Mouse (Mus musculus) erythroblast, embryonic 14.5 days (primary cell): ENCODE data around the gene Tcf7l1.

Source experiments
- GATA1 ChIP-seq: IDR thresholded peaks from 2 replicates; pipeline ENCODE4 v1.6.1; 2012; ENCODE audit warnings: low read length, inconsistent platforms, mixed read lengths
- TAL1 ChIP-seq: IDR thresholded peaks from 3 replicates; pipeline ENCODE4 v1.6.1; 2012; ENCODE audit warnings: low read length, inconsistent platforms, mixed read lengths

DNA sequence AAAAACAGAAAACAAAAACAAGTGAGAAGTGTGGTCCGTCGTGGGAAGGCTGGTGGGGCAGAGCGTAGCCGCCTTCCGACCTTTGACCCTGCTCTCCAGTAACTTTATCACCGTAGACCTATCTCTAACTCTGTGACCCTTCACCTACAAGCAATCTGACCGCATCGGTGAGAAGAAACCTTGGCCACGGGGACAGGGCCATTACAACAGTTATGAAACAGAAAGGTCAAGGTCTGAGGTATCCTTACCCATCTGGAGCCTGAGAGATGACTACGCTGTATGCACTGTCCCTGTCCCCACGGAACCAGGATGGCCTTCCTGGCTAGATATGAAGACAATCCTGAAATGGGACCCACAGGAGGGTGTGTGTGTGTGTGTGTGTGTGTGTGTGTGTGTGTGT lies 204.9 kb downstream of the Tcf7l1 start:
- TF ChIP-seq GATA1 = no peak
- no peak for TF ChIP-seq TAL1
